Mouse (Mus musculus): ENCODE measurements around the gene Slc30a7. TPM values are rescaled to one million over a fixed set of nuclear protein-coding genes. Genes with fewer than 3 reads are reported as not detected.
"Not testable (repeated sequence)": the region's sequence is repeated elsewhere in the genome, so short reads cannot be mapped to it uniquely, and the experiment has no call there.

Slc30a7 gene
- total RNA-seq, 2 experiments from 2014 or later = 24.9 to 29.3 TPM

GRCm38 (mm10) chr3:115924401-115925190, 82.6 kb downstream of the Slc30a7 start:
- Histone ChIP-seq H3K4me3 (no peak overlapping the region), H3K27ac (no peak overlapping the region)
- no peak for DNase-seq (ENCODE audit: low spot score in 2 of 2)
- no peak for TF ChIP-seq CTCF (conservative IDR thresholded peaks at IDR 0.05)

- H3K27ac ChIP-seq; DNase-seq (ENCODE audit: low spot score in 2 of 2); H3K4me3 ChIP-seq: not testable (repeated sequence)
These were observed 99.8 kb downstream of the Slc30a7 start for GRCm38 (mm10) chr3:115907406-115907805.

GRCm38 (mm10) chr3:115905567-115905966, 101.6 kb downstream of the Slc30a7 start:
- TF ChIP-seq CTCF (conservative IDR thresholded peaks at IDR 0.05) = no peak
- no peak for DNase-seq (ENCODE audit: low spot score in 2 of 2)
- peak overlapping the region; percentile 75; the same call in 1 of the 2 replicates for H3K27ac ChIP-seq
- no peak overlapping the region for H3K4me3 ChIP-seq

GRCm38 (mm10) chr3:115905067-115905466, 102.1 kb downstream of the Slc30a7 start:
- no peak for DNase-seq (ENCODE audit: low spot score in 2 of 2)
- peak; percentile 53 for TF ChIP-seq CTCF (conservative IDR thresholded peaks at IDR 0.05)
- Histone ChIP-seq H3K27ac (peak overlapping the region; percentile 75), H3K4me3 (no peak overlapping the region)

- H3K27ac ChIP-seq = no peak overlapping the region
- DNase-seq (ENCODE audit: low spot score in 2 of 2) = no peak
- no peak overlapping the region for H3K4me3 ChIP-seq
- TF ChIP-seq CTCF (conservative IDR thresholded peaks at IDR 0.05) = no peak
These were observed 104.8 kb downstream of the Slc30a7 start for GRCm38 (mm10) chr3:115902301-115902956.

- Histone ChIP-seq H3K27ac (no peak overlapping the region), H3K4me3 (no peak overlapping the region)
- no peak for DNase-seq (ENCODE audit: low spot score in 2 of 2)
- TF ChIP-seq CTCF (conservative IDR thresholded peaks at IDR 0.05) = no peak
These were observed 108.8 kb downstream of the Slc30a7 start for GRCm38 (mm10) chr3:115898354-115898948.

- no peak for TF ChIP-seq CTCF (conservative IDR thresholded peaks at IDR 0.05)
- no peak for DNase-seq (ENCODE audit: low spot score in 2 of 2)
- H3K27ac ChIP-seq = no peak overlapping the region
- no peak overlapping the region for H3K4me3 ChIP-seq
These were observed 114.0 kb downstream of the Slc30a7 start for GRCm38 (mm10) chr3:115893166-115893565.

- Histone ChIP-seq H3K27ac (no peak overlapping the region), H3K4me3 (no peak overlapping the region)
- no peak for DNase-seq (ENCODE audit: low spot score in 2 of 2)
- no peak for TF ChIP-seq CTCF (conservative IDR thresholded peaks at IDR 0.05)
These were observed 114.9 kb downstream of the Slc30a7 start for GRCm38 (mm10) chr3:115892341-115892740.

Small RNAs within 50 kb of the gene (microRNA-seq; reads per million reads assigned to microRNA genes)
- gene Mir669n = 0 reads per million in 2 experiments

Other genes starting within 250 kb of the Slc30a7 start
- gene Dph5, start 119.6 kb downstream of the Slc30a7 start, total RNA-seq (2021) = 10 to 100 TPM; 13.1 to 16.2 TPM
- 10 to 100 TPM; 69.0 to 69.5 TPM for gene Extl2, start 56 bp upstream of the Slc30a7 start, total RNA-seq (2021)
- 10 to 100 TPM; 18.5 to 23.1 TPM for gene Vcam1, start 122.3 kb upstream of the Slc30a7 start, total RNA-seq (2021)
- 1 to 10 TPM; 1.9 to 2.0 TPM for gene Gpr88, start 246.1 kb upstream of the Slc30a7 start, total RNA-seq (2021)